Mouse (Mus musculus): ENCODE results near the gene Npcd. TPM values are rescaled to one million over a fixed set of nuclear protein-coding genes. Genes with fewer than 3 reads are reported as not detected.

Gene Npcd
- polyA plus RNA-seq, 1 experiment from 2014 or later, result not detected

DNA sequence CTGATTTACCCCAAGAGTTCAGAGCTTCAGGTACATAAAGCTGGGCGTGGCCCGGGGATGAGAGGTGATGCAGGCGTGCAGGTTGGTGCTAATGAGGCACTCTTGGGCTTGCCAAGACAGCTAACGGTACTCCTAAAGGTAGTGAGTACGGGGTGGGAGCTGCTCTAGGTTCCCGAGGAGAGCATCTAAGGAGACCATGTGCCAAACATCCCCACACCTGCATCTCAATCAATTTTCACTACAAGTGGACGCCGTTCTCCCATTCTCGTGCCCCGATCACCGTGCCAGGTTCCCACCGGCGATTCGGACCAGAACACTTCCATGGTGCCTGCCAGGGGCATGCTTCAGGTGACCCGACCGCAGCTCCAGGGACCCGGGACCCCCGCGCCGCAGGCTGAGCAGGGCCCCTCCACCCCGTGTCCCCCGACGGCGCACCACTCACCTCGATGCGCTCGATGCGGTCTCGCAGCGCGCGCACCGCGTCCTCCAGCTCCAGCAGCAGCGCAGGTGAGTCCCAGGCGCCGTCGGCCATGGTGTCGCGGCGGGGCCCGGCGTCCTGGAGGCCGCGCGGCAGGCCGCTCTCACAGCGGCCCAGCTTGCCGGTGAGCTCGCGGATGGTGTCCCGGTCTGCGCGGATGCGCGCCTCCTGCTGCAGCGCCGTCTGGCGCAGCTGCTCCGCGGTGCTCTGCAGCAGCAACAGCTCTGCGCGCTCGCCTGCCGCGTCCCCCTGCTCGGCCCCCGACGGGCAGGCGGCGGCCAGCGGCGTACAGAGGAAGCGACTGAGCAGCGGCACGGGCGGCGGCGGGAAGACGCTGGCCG, 30.3 kb downstream of the Npcd start:
- DNase-seq (ENCODE audit: low spot score), result peak; percentile 29

DNA sequence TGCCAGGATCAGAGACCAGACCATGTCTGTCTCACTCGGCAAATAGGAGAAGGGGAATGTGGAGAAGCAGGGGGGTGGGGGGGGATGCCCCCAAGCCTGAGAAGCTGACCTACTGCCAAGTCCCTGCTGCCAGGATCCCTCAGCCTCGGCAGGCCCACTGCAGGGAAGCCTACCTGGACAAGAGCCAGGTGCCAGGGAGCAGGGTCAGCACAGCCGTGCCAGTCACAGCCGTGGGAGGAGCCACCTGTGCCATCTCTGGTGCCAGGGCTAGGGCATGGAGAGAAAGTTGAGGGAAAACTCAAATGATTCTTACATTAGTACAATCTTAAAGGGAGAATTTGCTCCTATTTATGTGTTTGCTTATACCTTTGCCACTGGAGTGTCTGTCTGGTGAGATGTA, 31.7 kb downstream of the Npcd start:
- DNase-seq (ENCODE audit: low spot score), result no peak

DNA sequence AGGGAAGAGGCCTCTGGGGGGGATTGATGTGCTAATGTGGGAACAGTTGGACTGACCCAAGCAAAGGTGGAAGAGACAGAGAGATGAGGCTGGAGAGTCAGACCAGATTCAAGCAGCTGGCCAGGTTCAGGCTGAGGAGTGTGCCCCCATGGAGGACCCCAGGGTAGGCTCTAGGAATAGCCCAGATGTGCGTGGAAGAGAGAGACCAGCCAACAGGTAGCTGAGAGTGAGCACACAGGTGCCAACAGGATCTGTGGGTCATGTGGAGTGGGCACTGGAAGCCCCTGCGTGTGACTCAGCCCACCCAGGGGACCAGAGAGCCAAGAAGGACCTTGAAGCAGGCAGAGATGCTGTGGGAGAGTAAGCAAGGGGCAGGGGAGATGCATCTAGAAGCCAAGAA, 32.4 kb downstream of the Npcd start:
- no peak for DNase-seq (ENCODE audit: low spot score)

DNA sequence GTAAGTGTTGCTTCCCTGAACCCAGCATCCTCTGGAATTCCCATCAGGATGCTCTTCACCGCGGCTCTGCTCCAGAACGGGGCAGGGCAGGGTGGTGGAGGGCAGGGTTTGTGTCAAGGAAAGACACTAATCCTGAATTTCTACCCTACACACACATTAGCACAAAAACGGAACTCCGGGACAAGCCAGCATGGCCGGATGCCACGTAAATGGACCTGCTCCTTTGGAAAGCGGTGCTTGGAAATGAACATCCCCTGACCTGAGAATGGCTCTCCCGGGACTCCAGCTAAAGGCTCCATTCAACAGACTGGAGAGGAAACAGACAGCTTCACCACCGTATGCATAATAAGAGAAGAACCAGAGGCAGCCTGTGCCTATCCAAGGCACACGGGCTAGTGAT, 33.3 kb downstream of the Npcd start:
- DNase-seq (ENCODE audit: low spot score), result no peak

DNA sequence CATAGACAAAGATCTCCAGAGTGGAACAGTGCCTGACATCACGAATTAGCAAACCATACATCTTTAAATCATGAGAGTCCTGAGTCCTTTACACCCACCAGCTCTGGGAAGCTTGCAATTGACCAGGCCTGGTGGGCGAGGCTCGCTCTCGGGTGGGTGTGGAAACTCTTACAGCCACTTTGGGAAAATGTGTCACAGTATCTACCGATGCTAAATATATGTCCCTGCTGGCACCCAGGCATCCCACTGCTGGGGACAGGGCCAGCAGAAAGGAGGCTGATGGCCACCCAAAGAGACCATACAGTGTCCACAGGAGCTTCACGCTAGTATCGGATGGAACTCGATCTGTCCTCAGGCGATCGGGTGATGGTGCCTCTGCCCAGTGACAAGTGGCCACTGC, 35.4 kb downstream of the Npcd start:
- DNase-seq (ENCODE audit: low spot score), result no peak

DNA sequence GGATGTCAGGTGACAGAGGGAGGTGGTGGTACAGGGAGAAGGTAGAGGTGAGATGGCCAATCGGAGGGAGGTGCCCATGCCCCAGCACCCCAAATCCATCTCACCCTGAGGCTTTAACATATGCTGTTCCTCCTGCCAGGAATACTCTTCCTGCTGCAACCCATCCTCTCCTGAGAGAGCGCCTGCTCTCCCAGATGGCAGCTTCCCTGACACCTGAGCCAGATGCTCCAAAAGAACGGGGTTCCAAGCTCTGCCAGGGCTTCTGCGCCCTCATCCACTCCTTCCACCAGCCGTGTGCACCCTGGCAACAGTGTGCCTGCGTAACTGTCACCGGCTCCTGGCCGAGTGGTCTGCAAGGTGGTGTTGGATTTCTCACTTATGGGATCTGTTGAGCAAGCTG, 36.4 kb downstream of the Npcd start:
- no peak for DNase-seq (ENCODE audit: low spot score)

DNA sequence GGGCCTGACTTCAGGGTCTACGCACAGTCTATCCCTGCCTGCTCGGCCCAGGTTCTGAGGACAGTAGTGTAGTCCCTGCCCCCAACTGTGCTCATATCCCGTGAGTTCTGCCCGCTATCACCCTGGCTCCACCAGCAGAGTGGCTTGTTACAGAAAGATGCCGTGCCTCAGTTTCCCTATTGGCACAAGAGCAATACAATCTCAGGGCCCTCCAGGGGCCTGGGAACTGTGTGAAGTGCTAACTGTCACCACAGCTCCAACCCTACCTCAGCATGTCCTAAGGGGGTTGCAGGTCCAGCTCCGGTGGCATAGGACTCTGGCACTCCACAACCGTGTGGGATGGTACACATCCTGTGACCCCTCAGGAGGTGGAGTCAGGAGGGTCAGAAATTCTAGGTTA, 36.9 kb downstream of the Npcd start:
- DNase-seq (ENCODE audit: low spot score), result no peak

DNA sequence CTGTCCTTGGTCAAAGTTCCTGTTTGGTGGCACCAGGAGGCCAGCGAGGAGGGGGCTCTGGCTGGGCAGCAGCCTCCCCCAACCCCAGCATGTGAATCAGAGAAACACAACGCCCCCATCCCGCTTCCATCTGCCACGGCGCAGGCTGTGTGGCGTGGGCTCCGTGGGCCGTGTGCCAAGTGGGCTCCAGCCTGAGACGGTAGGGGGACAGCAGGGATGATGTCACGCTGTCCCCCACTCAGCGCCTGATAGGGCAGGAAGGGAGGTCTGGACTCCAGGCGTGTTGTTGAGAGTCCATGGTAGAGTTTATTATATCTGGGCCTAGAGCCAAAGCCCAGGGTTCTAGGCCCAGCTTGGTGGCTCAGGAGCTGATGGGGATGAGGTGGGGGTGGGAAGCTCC, 37.8 kb downstream of the Npcd start:
- DNase-seq (ENCODE audit: low spot score), result no peak

DNA sequence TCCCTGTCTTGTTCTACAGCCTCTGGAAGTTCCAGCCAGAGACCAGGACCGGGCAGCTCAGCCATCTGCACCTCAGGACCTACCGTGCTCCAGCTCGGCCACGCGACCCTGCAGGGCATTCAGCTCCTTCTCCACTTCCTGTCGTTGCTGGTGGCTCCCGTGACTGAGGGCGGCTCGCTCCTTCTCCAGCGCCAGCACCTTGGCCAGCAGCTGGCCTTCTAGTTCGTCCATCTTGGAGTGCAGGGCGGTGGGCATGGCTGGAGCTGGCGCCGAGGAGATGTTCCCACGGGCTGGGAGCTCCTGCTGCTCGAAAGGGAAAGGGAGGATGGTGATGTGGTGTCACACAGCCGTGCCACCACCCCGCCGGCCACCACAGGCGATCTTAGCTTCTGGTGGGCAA, 39.9 kb downstream of the Npcd start:
- no peak for DNase-seq (ENCODE audit: low spot score)

DNA sequence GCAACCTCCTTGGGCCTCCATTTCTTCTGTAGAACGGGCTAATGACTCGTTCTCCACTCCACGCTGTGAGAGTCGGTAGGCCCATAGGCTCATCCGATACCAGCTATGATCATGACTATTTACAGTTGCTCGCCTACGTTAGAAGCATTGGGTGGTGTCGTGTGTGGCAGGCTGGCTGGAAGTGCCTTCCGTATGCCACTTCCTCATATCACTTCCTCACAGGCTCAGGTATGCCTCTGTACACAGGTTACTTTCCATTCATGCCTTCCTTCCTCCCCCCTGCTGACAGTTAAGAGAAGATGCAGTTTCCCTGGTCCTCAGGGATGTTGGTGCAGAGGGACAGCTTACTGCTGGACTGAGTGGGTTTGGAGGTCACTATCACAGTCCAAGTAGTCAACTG, 41.0 kb downstream of the Npcd start:
- no peak for DNase-seq (ENCODE audit: low spot score)

DNA sequence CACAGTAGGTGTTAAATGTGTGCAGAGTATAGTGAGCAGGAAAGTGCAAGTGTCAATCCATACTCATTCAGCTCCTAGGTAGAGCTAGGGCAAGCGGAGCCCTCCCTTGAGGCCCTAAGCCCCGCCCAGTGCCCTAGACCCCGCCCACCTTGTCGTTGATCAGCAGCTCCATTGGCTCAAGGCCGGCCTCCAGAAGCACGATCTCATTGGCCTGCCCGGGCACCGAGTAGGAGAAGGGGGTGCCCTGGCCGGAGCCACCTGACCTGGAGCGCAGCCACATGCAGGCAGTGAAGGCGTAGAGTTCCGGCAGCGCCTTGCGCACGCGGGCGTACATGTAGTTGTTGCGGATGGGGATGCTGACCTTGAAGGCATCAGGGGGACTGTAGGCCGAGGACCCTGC, 41.6 kb downstream of the Npcd start:
- DNase-seq (ENCODE audit: low spot score), result no peak

DNA sequence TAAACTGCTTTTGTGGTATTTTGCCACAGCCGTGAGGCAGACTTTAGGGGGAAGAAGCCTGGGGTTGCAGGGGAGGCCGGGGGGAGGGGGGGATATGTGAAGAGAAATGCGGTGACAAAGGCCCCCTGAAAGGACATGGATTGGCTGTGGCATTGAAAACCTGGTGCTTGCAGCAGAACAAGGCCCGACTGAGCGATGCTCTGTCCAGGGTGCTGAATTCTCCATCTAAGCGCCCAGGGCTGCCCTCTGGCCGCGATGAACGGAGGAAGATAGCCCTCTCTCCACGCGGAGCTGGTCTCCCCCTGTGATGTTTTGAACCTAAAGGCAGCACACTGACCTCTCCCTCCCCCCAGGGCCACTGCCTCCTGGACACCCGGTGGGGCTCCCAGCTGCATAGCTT, 42.5 kb downstream of the Npcd start:
- DNase-seq (ENCODE audit: low spot score), result peak; percentile 65

DNA sequence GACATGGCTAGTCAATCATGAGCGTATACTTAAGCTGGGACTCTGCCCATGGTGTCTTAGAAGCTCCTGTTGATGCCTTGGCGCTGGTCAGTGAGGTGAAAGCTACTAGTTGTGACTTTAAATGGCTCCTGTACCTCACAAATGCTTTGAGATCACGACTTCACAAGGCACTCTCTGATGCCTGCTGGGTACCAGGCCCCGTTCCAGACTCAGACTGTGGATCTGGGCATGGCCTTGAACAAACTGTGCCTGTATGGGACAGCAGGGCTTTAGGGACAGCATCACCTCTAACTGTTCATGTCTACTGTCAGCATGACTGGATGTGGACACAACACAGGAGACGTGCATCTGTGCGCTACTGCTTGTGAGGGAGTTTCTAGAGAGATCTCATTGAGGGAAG, 43.1 kb downstream of the Npcd start:
- no peak for DNase-seq (ENCODE audit: low spot score)

DNA sequence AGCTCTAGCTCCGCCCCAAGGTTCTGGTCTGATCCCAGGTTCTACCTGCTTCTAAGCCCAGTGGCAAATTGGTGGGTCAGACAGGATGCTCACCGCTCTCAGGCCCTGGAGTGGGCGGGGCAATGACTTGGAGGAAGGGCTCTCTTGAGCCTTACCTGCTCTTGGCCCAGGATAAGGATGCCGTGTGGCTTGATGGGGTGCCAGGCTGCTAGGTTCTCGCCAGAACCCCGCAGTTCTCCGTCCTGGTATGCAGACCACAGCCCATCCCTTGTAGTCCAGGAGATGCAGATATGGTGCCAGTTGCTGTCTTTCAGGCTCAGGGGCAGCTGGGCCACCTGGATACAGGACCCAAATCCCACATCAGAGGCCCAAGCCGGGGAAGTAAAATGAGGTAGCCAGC, 43.9 kb downstream of the Npcd start:
- no peak for DNase-seq (ENCODE audit: low spot score)

DNA sequence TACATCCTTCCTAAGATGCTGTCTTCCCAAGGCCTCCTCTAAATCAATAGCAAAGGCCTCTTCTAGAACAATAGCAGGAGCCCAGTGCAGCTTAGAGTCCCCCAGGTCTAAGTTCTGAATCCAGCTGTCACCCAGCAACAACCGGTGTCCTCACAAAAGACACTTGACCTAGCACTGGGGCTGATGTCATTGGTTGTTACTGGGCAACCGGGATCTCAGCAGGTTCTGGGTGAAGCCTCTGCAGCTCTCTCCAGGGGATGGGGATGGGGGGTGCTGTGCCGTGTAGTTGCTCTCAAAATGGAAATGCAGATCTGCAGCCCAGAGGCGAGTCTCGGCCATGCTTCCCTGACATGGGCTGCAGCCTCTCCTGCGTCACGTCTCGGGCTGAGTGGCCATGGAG, 46.2 kb downstream of the Npcd start:
- DNase-seq (ENCODE audit: low spot score), result no peak

DNA sequence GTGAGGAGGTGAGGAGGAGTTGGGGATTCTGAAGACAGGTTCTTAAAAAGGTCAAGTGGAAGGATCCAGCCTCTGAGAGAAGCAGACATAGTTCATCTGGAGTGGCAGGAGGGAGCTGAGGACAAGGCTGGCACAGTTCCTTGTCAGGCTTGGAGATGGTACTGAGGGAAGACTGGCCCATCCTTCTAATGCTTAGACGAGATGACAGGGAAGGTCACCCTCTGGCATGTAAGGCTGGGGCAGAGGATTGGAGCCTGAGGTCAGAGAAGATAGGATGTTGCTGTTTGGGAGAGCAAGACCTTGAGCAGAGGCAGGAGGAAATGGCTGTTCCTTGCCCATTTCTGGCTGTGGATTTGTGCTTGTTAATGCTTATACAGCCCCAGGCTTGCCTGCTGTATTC, 49.0 kb downstream of the Npcd start:
- no peak for DNase-seq (ENCODE audit: low spot score)

DNA sequence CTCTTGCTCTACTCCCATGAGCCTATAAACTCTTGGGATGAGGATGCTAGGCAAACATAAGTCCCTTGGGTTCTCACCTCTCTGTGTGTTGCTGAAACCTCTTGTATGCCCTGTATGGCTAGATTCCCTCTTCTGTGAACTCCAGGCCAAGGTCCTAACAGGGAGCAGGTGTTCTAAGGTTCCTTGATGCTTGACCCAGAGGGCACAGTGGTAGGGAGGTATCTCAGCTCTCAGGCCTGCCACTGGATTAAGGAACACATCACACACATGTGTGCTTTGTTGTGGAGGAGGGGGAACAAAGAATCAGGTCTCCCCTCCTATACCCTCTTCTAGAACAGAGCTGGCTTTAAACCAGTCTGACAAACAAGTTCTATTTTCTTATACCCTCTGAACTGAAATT, 56.3 kb downstream of the Npcd start, which contains the start of gene Dnal4:
Dnal4 (minus strand) TSS at position 101 of the 400 bp plus-strand sequence.
- DNase-seq (ENCODE audit: low spot score), result no peak

DNA sequence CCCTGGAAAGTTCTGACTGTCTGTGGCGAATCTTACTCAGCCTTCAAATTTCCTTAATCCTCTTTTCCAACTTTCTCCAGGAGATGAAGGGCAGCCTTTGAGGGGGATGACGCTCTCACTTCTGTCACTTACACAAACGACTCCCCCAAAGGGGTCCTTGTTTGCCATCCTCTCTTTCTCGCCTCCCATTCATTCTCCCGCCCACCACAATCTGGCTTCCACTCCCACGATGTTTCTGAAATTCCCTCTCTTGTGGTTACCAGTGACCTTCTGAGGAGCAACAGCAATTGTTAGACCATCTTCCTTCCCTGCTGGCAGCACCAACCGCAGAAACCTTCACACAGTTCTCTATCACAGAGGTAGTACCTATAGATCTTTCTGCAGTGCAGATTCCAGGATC, 58.4 kb downstream of the Npcd start:
- no peak for DNase-seq (ENCODE audit: low spot score)

DNA sequence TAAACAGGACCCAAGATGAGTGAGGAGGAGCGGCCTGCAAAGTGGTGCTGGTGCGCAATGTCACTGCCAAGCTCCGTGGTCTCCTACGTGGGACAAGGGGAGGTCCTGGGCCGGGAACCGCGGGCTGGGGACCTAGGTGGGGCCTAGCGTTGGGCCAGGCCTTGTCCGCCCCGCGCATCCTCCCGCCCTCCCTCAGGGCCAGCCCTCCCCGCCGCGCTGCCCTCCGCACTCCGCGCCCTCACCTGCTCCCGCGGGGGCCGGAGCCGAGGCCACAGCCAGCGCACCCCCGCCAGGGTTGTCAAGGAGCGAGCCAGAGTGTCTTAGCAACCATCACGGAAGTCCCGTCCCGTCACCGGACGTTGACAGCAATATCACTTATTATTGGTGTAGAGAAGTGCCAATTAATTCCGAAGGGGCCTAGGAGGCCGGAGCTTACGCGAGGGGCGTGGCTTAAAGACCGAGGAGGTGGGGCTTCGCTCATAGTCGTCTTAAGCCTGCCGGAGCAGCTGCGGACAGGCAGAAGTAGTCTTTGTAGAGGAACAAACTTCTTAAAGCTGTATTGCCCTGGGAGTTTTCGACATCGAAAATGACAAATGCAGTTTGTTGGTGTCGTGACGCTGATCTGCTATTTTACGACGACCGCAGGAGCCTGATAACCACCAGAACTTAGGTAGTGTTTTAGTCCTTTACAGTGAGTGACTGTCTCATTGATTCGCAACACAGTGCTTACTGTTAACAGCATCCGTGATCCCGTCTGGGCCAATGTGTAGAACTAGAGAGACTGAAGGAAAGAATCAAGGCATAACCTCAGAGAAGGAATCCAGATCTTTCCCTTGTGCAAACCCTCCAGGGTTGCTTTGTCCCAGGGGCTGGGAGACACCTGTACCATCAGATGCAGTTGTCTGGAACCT, 59.7 kb downstream of the Npcd start:
- DNase-seq (ENCODE audit: low spot score), result peak; percentile 97

DNA sequence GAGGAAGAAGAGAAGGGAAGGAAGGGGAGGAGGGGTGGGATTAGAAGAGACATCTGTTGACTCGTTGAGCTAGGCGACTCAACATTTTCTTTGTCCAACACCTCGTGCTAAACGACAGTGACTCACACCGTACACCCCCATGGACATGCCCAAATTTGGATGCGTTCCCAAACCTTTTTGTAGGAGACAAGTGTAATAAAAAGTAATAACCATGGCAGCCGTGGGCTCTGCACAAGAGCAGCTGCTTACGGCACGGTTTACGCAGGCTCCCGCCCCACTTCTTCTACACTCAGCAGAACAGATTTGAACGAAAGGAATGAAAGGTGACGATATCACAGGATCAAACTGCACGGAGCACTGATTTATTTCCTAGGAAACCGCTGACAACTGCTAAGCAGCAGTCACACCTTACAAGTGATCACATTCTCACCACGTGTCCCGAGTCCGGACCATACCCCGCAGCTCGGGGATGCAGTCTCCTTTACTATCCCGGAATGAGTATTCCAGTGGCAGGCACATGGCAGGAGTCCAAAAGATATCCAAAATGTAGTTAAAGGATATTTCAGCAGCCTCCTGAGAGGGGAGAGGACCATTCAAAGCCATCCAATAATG, 63.3 kb downstream of the Npcd start:
- DNase-seq (ENCODE audit: low spot score), result no peak

DNA sequence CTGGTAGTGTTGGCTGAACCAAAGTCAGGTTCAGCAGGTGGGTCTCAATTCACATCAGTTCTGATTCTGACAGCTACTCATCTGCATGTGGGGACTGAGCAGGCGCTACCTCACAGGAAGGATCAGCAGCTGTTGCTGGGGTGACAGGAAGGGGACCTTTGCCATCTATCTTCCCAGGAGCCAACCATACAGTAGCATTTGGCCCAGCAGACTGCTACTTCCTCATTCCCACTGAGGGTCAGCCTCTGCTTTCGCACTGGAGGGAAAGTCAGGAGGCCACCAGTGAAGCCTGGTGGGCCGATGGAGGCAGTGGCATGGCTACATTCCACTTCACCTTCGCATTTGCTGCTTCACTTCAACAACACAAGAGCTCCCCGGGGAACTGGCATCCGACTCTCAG, 65.7 kb downstream of the Npcd start:
- DNase-seq (ENCODE audit: low spot score), result no peak

DNA sequence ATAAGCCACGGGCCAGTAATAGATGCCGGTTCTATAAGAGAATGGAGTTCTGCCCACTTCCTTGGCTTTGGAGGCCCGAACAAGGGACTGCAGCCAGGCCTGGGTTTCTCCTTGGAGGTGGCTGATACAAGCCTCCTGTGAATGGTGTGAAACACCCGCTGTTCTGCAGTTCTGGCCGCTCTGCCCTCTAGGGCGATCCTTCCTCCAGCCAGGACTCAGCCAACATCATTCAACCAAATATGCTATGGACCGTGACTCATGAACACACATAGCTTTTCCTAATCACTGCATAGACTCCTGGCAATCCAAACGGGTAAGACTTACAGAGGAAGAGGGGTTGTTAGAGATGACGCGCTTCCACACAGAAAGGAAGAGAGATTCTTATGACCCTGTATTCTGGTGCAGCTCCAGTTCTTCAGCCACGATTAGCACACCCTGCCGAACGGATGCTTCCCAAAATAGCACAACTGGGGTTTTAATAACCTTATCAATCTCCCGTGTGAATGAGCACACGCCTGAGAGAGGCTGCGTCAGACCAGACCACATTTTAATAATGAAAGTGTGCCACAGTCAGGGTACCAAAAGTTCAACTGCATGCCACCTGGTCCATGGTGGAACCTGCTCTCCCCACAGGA, 66.6 kb downstream of the Npcd start:
- no peak for DNase-seq (ENCODE audit: low spot score)
